Mouse (Mus musculus) brain, embryonic 14.5 days (tissue): ENCODE measurements around the gene Ago3. TPM values are rescaled to one million over a fixed set of nuclear protein-coding genes. Genes with fewer than 3 reads are reported as not detected.

Source experiments
- DNase-seq: peaks from one replicate; pipeline ENCODE4 v3.0.0-alpha.2; 2011; ENCODE audit warnings: low read depth
- CTCF ChIP-seq: fragments of 200-500 bp; IDR thresholded peaks from 2 replicates; pipeline ENCODE4 v1.5.1; 2012; ENCODE audit warnings: inconsistent platforms, mild to moderate bottlenecking, moderate library complexity, borderline replicate concordance; ENCODE audit not compliant: insufficient read depth, insufficient read length; ENCODE audit errors: extremely low read depth
- POLR2A ChIP-seq: fragments of 200-500 bp; IDR thresholded peaks from 2 replicates; pipeline ENCODE4 v1.6.1; 2012; ENCODE audit warnings: mild to moderate bottlenecking, inconsistent platforms, borderline replicate concordance; ENCODE audit not compliant: poor library complexity, insufficient read depth, insufficient read length, severe bottlenecking; ENCODE audit errors: extremely low read depth
- polyA plus RNA-seq: library from polyadenylated mRNA; depleted of rRNA; stranded (reverse); fragments of >200 nt; gene quantifications from 2 replicates; pipeline ENCODE4 v1.2.3, GENCODE M21; 2012; rRNA removed

Ago3 gene
- polyA plus RNA-seq, 1 experiment, result 7.6 TPM

- TF ChIP-seq CTCF (no peak), POLR2A (no peak)
Observed at GRCm38 (mm10) chr4:126286492-126286891, 142.9 kb downstream of the Ago3 start, which contains the start of gene Col8a2. TSS of gene Col8a2 (plus strand) at chr4:126286793.

DNA sequence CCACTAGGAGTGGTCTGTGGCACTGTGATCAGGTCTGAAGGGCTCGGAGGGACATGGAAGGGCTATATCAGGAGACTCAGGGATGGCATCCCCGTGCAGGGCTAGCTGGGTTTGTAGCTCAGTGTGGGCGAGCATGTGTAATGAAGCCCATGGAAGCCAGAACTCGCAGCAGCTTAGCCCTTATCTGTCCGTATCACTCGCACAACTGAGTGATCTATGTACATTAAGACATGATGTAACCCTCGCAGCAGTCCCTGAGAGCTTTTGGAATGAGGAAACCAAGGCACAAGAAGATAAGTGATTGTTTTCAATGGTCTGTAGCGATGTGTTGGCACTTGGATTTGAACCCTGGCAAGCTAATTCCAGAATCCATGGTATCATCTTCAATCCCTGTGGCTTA, 145.8 kb downstream of the Ago3 start:
- TF ChIP-seq POLR2A (no peak), CTCF (no peak)
- DNase-seq, result no peak

More at GRCm38 (mm10) chr4:126286492-126286891, 142.9 kb downstream of the Ago3 start, which contains the start of gene Col8a2:
- no peak for DNase-seq

DNA sequence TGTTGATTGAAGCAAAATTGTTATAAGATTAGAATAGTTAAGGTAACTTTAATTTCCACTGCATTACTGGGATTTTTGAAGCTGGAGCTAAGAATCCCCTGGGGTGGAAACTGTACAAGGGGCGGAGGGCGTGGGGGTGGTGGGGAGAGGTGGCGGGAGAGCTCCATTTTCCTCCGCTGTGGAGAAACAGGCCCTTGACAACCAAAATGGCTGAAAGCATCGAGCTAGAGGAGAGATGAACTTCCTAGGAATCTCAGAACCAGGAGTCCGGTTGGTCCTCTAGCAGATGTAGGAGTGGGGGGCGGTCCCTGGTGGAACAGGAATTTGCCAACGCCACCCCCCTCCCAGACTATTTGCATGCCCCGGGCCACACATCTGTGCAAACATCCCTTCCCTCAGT, 147.7 kb downstream of the Ago3 start:
- DNase-seq, result no peak
- TF ChIP-seq CTCF (no peak), POLR2A (no peak)

Other genes starting within 250 kb of the Ago3 start
- gene Thrap3, start 226.8 kb downstream of the Ago3 start, polyA plus RNA-seq, result 108 and 133 TPM in 2 replicates
- gene Map7d1, start 173.2 kb downstream of the Ago3 start, polyA plus RNA-seq, result 182 and 209 TPM in 2 replicates
- 123 and 136 TPM in 2 replicates for gene Trappc3, start 167.2 kb downstream of the Ago3 start, polyA plus RNA-seq
- 1.5 and 6.4 TPM in 2 replicates for gene Col8a2, start 142.8 kb downstream of the Ago3 start, polyA plus RNA-seq
- 67.8 and 81.6 TPM in 2 replicates for gene Adprhl2, start 107.9 kb downstream of the Ago3 start, polyA plus RNA-seq
- gene Tekt2, start 103.9 kb downstream of the Ago3 start, polyA plus RNA-seq, result 14.8 and 21.6 TPM in 2 replicates
- gene Ago1, start 39.0 kb upstream of the Ago3 start, polyA plus RNA-seq, result 60.7 and 90.1 TPM in 2 replicates
- 8.5 and 13.8 TPM in 2 replicates for gene Ago4, start 103.9 kb upstream of the Ago3 start, polyA plus RNA-seq
- gene Clspn, start 127.4 kb upstream of the Ago3 start, polyA plus RNA-seq, result 6.2 and 6.9 TPM in 2 replicates
- gene 5730409E04Rik, start 180.3 kb upstream of the Ago3 start, polyA plus RNA-seq, result 10.4 and 19.2 TPM in 2 replicates
- gene Psmb2, start 248.1 kb upstream of the Ago3 start, polyA plus RNA-seq, result 253 and 284 TPM in 2 replicates